Comparison of ENCODE assay signal across 8 mouse cellular contexts in genomic region chr5:45639715-45640092, GRCm38 (mm10). TPM values are rescaled to one million over a fixed set of nuclear protein-coding genes. Genes with fewer than 3 reads are reported as not detected.
DNase-seq lines count a peak whose midpoint lies in the region; ATAC-seq lines count a peak whose summit lies in the region.

No protein-coding gene starts in this region.

- peaks cover 33% of the 10 kb centered on the region for H3K27me3 ChIP-seq in megakaryocyte, embryonic 14.5 days (replicated peaks)
- peaks cover 5% of the 10 kb centered on the region; the same call in 1 of the 2 replicates for H3K27me3 ChIP-seq in limb, embryonic 15.5 days
- H3K27me3 ChIP-seq in stomach, embryonic 15.5 days (replicated peaks): peaks cover 5% of the 10 kb centered on the region; the same call in 1 of the 2 replicates

- H3K27ac ChIP-seq in limb, embryonic 15.5 days: no peak overlapping the region
- no peak overlapping the region for H3K27ac ChIP-seq in stomach, embryonic 15.5 days

- ATAC-seq in frontal cortex, adult (ENCODE audit: low TSS enrichment): peak; percentile 64
- ATAC-seq in megakaryocyte, adult 5-6 weeks (ENCODE audit: poor library complexity, severe bottlenecking): no peak
- 0 out of 2 replicates have a peak, but pooled peaks have one; percentile 30 for ATAC-seq in limb, embryonic 15.5 days (ENCODE audit: insufficient number of reproducible peaks, low FRiP score, low TSS enrichment, low read depth)
- ATAC-seq in stomach, embryonic 15.5 days (ENCODE audit: insufficient read depth, low FRiP score, low read depth): no peak

- peak overlapping the region; percentile 38; the same call in 1 of the 2 replicates for H3K9ac ChIP-seq in limb, embryonic 15.5 days
- H3K9ac ChIP-seq in stomach, embryonic 15.5 days: peak overlapping the region; percentile 41; the same call in 1 of the 2 replicates

- under 1% methylated on average over 8 of the region's 8 CpGs for WGBS in limb, embryonic 15.5 days
- WGBS in stomach, embryonic 15.5 days: 1% methylated on average over 8 of the region's 8 CpGs

- peak overlapping the region; percentile 91 for H3K4me2 ChIP-seq in limb, embryonic 15.5 days
- H3K4me2 ChIP-seq in stomach, embryonic 15.5 days: peak overlapping the region; percentile 97

- H3K9me3 ChIP-seq in megakaryocyte, embryonic 14.5 days: no peaks in the 10 kb centered on the region
- no peaks in the 10 kb centered on the region for H3K9me3 ChIP-seq in limb, embryonic 15.5 days
- H3K9me3 ChIP-seq in stomach, embryonic 15.5 days: no peaks in the 10 kb centered on the region

- peaks cover 15% of the 10 kb centered on the region for H3K4me1 ChIP-seq in megakaryocyte, embryonic 14.5 days
- H3K4me1 ChIP-seq in limb, embryonic 15.5 days: peaks cover 9% of the 10 kb centered on the region
- H3K4me1 ChIP-seq in stomach, embryonic 15.5 days: peaks cover 10% of the 10 kb centered on the region; the same call in 1 of the 2 replicates

- H3K4me3 ChIP-seq in megakaryocyte, embryonic 14.5 days (replicated peaks): peak overlapping the region; percentile 94
- H3K4me3 ChIP-seq in limb, embryonic 15.5 days: peak overlapping the region; percentile 59
- H3K4me3 ChIP-seq in stomach, embryonic 15.5 days (replicated peaks): peak overlapping the region; percentile 58

- no peak for DNase-seq in frontal cortex, postnatal 14 days (ENCODE audit: low spot score in 2 of 2)
- no peak for DNase-seq in urinary bladder, postnatal 36 days (ENCODE audit: low spot score in 2 of 2)
- no peak for DNase-seq in ovary, postnatal 36 days (ENCODE audit: low spot score)

- H3K36me3 ChIP-seq in megakaryocyte, embryonic 14.5 days (replicated peaks; ENCODE audit: low read length): no peaks in the 10 kb centered on the region
- no peaks in the 10 kb centered on the region for H3K36me3 ChIP-seq in limb, embryonic 15.5 days
- no peaks in the 10 kb centered on the region for H3K36me3 ChIP-seq in stomach, embryonic 15.5 days

RNA-seq across cellular contexts. Expression of gene Fam184b, which starts 0.3 kb away (rescaled TPM):
- polyA plus RNA-seq in megakaryocyte, embryonic 14.5 days (2012; ENCODE audit: insufficient read depth, low replicate concordance): 0.12 TPM in 1 of 2 replicates, not detected in the other
- 0.36 TPM in 1 of 2 replicates, not detected in the other for total RNA-seq in megakaryocyte, adult 5-6 weeks (2015)
- total RNA-seq in megakaryocyte, adult 5-6 weeks (2017): not detected in 2 replicates
- 2.7 and 3.7 TPM in 2 replicates for polyA plus RNA-seq in limb, embryonic 15.5 days (2015; fragmentation: Nextera tagmentation; extraction: Ambion mirVana)
- polyA plus RNA-seq in stomach, embryonic 15.5 days (2015; fragmentation: Nextera tagmentation; extraction: Ambion mirVana): 3.1 and 3.4 TPM in 2 replicates

RNA-seq across cellular contexts. Expression of gene Ncapg, which starts 30.0 kb away (rescaled TPM):
- 0.83 TPM in 1 of 2 replicates, not detected in the other for polyA plus RNA-seq in megakaryocyte, embryonic 14.5 days (2012; ENCODE audit: insufficient read depth, low replicate concordance)
- total RNA-seq in megakaryocyte, adult 5-6 weeks (2015): 93.3 and 99.1 TPM in 2 replicates
- total RNA-seq in megakaryocyte, adult 5-6 weeks (2017): 82.2 and 82.5 TPM in 2 replicates
- 33.0 and 35.7 TPM in 2 replicates for polyA plus RNA-seq in limb, embryonic 15.5 days (2015; fragmentation: Nextera tagmentation; extraction: Ambion mirVana)
- 42.3 and 49.3 TPM in 2 replicates for polyA plus RNA-seq in stomach, embryonic 15.5 days (2015; fragmentation: Nextera tagmentation; extraction: Ambion mirVana)

Comparison
In these comparisons a context has a peak if more than half of its experiments do, and no peak if none do; other contexts are left out.
1. ATAC-seq: peak in frontal cortex, adult (single experiment) and limb, embryonic 15.5 days (single experiment); none in megakaryocyte, adult 5-6 weeks (single experiment) and stomach, embryonic 15.5 days (single experiment).
2. RNA of gene Ncapg, which starts 30.0 kb away (polyA plus RNA-seq): 42.3 to 49.3 TPM in stomach, embryonic 15.5 days and 33.0 to 35.7 TPM in limb, embryonic 15.5 days; 0.83 TPM in megakaryocyte, embryonic 14.5 days; every median in the first group is over 10 times any median in the second.
3. Peak in every context shown above with its lines, with median percentiles within 50 percentile points of each other: H3K4me3 ChIP-seq.